Comparison of ENCODE assay signal across 8 mouse cellular contexts in the genomic region with DNA sequence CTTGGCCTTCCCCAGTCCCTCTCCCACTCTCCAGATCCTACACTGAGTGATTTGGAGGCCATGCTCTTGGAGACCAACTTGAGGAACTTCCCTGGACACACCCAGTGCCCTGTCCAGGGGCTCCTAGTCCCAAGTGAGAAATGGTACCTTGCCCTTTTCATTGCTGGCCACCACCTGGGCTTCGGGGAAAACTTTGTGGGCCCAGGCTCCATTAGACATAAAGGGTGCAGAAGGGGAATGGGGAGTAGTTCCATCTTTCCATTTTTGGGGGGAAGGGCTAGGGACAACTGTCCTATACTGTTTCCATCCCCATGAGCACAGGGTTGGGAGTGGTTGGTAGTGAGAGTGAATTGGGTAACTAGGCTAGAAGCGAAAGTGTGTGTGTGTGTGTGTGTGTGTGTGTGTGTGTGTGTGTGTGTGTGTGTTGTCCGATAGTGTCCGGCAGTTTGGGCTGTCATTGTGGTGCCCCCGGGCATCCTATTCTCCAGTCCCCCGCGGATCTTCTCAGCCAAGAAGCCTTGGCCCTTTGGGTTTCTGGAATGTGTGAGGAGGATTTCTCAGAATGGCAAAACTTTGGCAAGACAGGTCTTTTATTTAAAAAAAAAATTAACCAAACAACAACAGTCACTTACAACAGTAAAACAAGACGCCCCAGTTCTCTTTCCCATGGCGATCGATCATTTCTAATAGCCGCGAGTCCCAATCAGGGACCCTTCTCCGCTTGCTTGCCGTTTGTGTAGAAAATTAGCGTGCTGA. TPM values are rescaled to one million over a fixed set of nuclear protein-coding genes. Genes with fewer than 3 reads are reported as not detected.
DNase-seq lines count a peak whose midpoint lies in the region; ATAC-seq lines count a peak whose summit lies in the region.

No protein-coding gene starts in this region.

- peak; percentile 36 for DNase-seq in cerebellum, adult 9-10 months
- DNase-seq in cerebellum, adult 11 months, result no peak
- DNase-seq in B cell, adult 2 months, result peak; percentile 38 to 45
- no peak for DNase-seq in forebrain, embryonic 14.5 days (ENCODE audit: low spot score)
- DNase-seq in intestine, embryonic 14.5 days (ENCODE audit: low spot score), result peak; percentile 59
- peak; percentile 56 for DNase-seq in neural tube, embryonic 10.5 days (ENCODE audit: extremely low spot score, low spot score)
- DNase-seq in left cerebral cortex, adult 8-10 months (ENCODE audit: low spot score in 2 of 2), result no peak
- no peak for DNase-seq in ovary, postnatal 36 days (ENCODE audit: low spot score)

- H3K27me3 ChIP-seq in forebrain, embryonic 14.5 days (replicated peaks; ENCODE audit: control insufficient read depth, insufficient read depth, low read length), result peaks cover 51% of the 10 kb centered on the region
- peaks cover 69% of the 10 kb centered on the region for H3K27me3 ChIP-seq in intestine, embryonic 14.5 days (replicated peaks; ENCODE audit: control insufficient read depth, insufficient read depth, low read length)

- no peaks in the 10 kb centered on the region for H3K4me1 ChIP-seq in forebrain, embryonic 14.5 days (ENCODE audit: control insufficient read depth, insufficient read depth, low read length)
- H3K4me1 ChIP-seq in intestine, embryonic 14.5 days (replicated peaks; ENCODE audit: control insufficient read depth, insufficient read depth, low read length), result peaks cover 8% of the 10 kb centered on the region

- no peak for ATAC-seq in forebrain, embryonic 14.5 days
- ATAC-seq in intestine, embryonic 14.5 days (replicated peaks; ENCODE audit: low FRiP score, low TSS enrichment, low read depth), result no peak

- H3K36me3 ChIP-seq in forebrain, embryonic 14.5 days (ENCODE audit: control insufficient read depth, insufficient read depth, low read length), result no peaks in the 10 kb centered on the region
- H3K36me3 ChIP-seq in intestine, embryonic 14.5 days (ENCODE audit: control insufficient read depth, insufficient read depth, low read length), result no peaks in the 10 kb centered on the region

- WGBS in forebrain, embryonic 14.5 days, result under 1% methylated on average over 15 of the region's 15 CpGs
- 5% methylated on average over 15 of the region's 15 CpGs for WGBS in intestine, embryonic 14.5 days

- no peaks in the 10 kb centered on the region for H3K9me3 ChIP-seq in forebrain, embryonic 14.5 days (replicated peaks; ENCODE audit: control insufficient read depth, low read length)
- no peaks in the 10 kb centered on the region for H3K9me3 ChIP-seq in intestine, embryonic 14.5 days (ENCODE audit: control insufficient read depth, low read length)

- peak overlapping the region; percentile 43 for H3K4me3 ChIP-seq in forebrain, embryonic 14.5 days (ENCODE audit: low read depth, low read length)
- H3K4me3 ChIP-seq in intestine, embryonic 14.5 days (ENCODE audit: low read depth, low read length), result peak overlapping the region; percentile 49

- peak overlapping the region; percentile 33; the same call in 1 of the 2 replicates for H3K27ac ChIP-seq in forebrain, embryonic 14.5 days (ENCODE audit: low read depth, low read length)
- H3K27ac ChIP-seq in intestine, embryonic 14.5 days (ENCODE audit: low read depth), result no peak overlapping the region

- H3K4me2 ChIP-seq in forebrain, embryonic 14.5 days (ENCODE audit: low read length), result peak overlapping the region; percentile 43
- peak overlapping the region; percentile 74 for H3K4me2 ChIP-seq in intestine, embryonic 14.5 days (ENCODE audit: low read length)

- peak overlapping the region; percentile 69; the same call in 1 of the 2 replicates for H3K9ac ChIP-seq in forebrain, embryonic 14.5 days (ENCODE audit: low read length)
- H3K9ac ChIP-seq in intestine, embryonic 14.5 days (ENCODE audit: low read length), result peak overlapping the region; percentile 29; the same call in 1 of the 2 replicates

RNA-seq across cellular contexts. Expression of a gene that starts 2.2 kb away (rescaled TPM):
- polyA plus RNA-seq in forebrain, embryonic 14.5 days (2014; fragmentation: Nextera tagmentation; extraction: Ambion mirVana), result 30.7 and 37.6 TPM in 2 replicates
- 8.4 and 10.0 TPM in 2 replicates for polyA plus RNA-seq in intestine, embryonic 14.5 days (2014; fragmentation: Nextera tagmentation; extraction: Ambion mirVana)
- 1 to 10 TPM; 4.4 to 5.8 (median 4.9) TPM for total RNA-seq in left cerebral cortex, adult 8-10 months (2022)

Comparison
In these comparisons a context has a peak if more than half of its experiments do, and no peak if none do; other contexts are left out.
1. DNase-seq: peak in cerebellum, adult 9-10 months (single experiment), B cell, adult 2 months (2 of 2), intestine, embryonic 14.5 days (single experiment) and neural tube, embryonic 10.5 days (single experiment); none in cerebellum, adult 11 months (single experiment), forebrain, embryonic 14.5 days (single experiment), left cerebral cortex, adult 8-10 months (0 of 2) and ovary, postnatal 36 days (single experiment).